Mouse (Mus musculus) CH12.LX (cell line): ENCODE measurements around the gene Stat5b. TPM values are rescaled to one million over a fixed set of nuclear protein-coding genes. Genes with fewer than 3 reads are reported as not detected.
A peak's percentile ranks its signal among the peaks of the same experiment; 100 is the strongest.

Source experiments
- DNase-seq: peaks from one replicate; pipeline ENCODE4 v3.0.0-alpha.2; 2013; ENCODE audit errors: extremely low read depth
- H3K27ac ChIP-seq: 2 replicates; pipeline ENCODE4 v1.5.1; 2012; ENCODE audit warnings: low read depth, mild to moderate bottlenecking, control low read depth, moderate library complexity; ENCODE audit not compliant: insufficient read depth
- H3K27me3 ChIP-seq: replicated peaks from 2 replicates; pipeline ENCODE3; 2012; ENCODE audit warnings: inconsistent platforms
- H3K36me3 ChIP-seq, 2 experiments: replicated peaks in 1 of 2; 2 replicates each; pipeline versions ENCODE3 to v1.6.1; 2012; ENCODE audit warnings: inconsistent platforms in 1 of 2, low read length in 1 of 2, mild to moderate bottlenecking in 1 of 2, mixed read lengths in 1 of 2, moderate library complexity in 1 of 2; ENCODE audit not compliant: control insufficient read depth in 1 of 2, insufficient read depth in 1 of 2
- H3K4me1 ChIP-seq, 2 experiments: 2 replicates each; pipeline ENCODE4 v1.6.1; 2012; ENCODE audit warnings: inconsistent platforms in 1 of 2, moderate library complexity in 1 of 2; ENCODE audit not compliant: insufficient read depth in 2 of 2, control insufficient read depth in 1 of 2
- H3K4me2 ChIP-seq: 2 replicates; pipeline ENCODE4 v1.6.1; 2012; ENCODE audit warnings: low read depth, mild to moderate bottlenecking, control low read depth; ENCODE audit not compliant: poor library complexity, insufficient read depth, severe bottlenecking
- H3K4me3 ChIP-seq, 3 experiments: fragments of 150-350 bp in 1 of 3; sonication (generic) in 1 of 3; replicated peaks in 1 of 3; 2 replicates each; pipeline versions ENCODE3 to v1.5.1; 2011 to 2012; ENCODE audit warnings: low read depth in 2 of 3, low read length in 2 of 3, mild to moderate bottlenecking in 2 of 3, moderate library complexity in 2 of 3, control low read depth in 1 of 3, improper control_type of control experiment in 1 of 3, inconsistent platforms in 1 of 3, mixed read lengths in 1 of 3; ENCODE audit not compliant: poor library complexity in 1 of 3
- H3K79me2 ChIP-seq: replicated peaks from 2 replicates; pipeline ENCODE4 v1.6.1; 2012; ENCODE audit warnings: mild to moderate bottlenecking, moderate library complexity; ENCODE audit not compliant: control insufficient read depth, poor library complexity, insufficient read depth, severe bottlenecking; ENCODE audit errors: extremely low read depth
- H3K9ac ChIP-seq: 2 replicates; pipeline ENCODE4 v1.6.1; 2012; ENCODE audit warnings: low read depth, mild to moderate bottlenecking, control low read depth, moderate library complexity; ENCODE audit not compliant: insufficient read depth
- H3K9me3 ChIP-seq: replicated peaks from 2 replicates; pipeline ENCODE3; 2012; ENCODE audit warnings: low read length, inconsistent platforms, mixed read lengths
- BHLHE40 ChIP-seq: IDR thresholded peaks from 2 replicates; pipeline ENCODE4 v1.6.1; 2011; ENCODE audit warnings: mild to moderate bottlenecking, low read depth, low read length, improper control_type of control experiment
- CHD1 ChIP-seq: IDR thresholded peaks from 2 replicates; pipeline ENCODE4 v1.6.1; 2012; ENCODE audit warnings: low read depth, low read length, improper control_type of control experiment, inconsistent platforms
- CHD2 ChIP-seq: IDR thresholded peaks from 2 replicates; pipeline ENCODE4 v1.6.1; 2011; ENCODE audit warnings: low read length, improper control_type of control experiment
- E2F4 ChIP-seq: IDR thresholded peaks from 2 replicates; pipeline ENCODE4 v1.6.1; 2011; ENCODE audit warnings: low read depth, low read length, improper control_type of control experiment; ENCODE audit not compliant: insufficient replicate concordance
- ELF1 ChIP-seq: IDR thresholded peaks from 2 replicates; pipeline ENCODE4 v1.6.1; 2014; ENCODE audit warnings: low read depth, mild to moderate bottlenecking, inconsistent platforms, low read length, improper control_type of control experiment
- ETS1 ChIP-seq: conservative IDR thresholded peaks from 2 replicates; pipeline ENCODE4 v1.6.1; 2012; ENCODE audit warnings: low read depth, mild to moderate bottlenecking, inconsistent platforms, low read length, improper control_type of control experiment, moderate library complexity
- IRF4 ChIP-seq: IDR thresholded peaks from 2 replicates; pipeline ENCODE4 v1.6.1; 2014; ENCODE audit warnings: low read depth, mild to moderate bottlenecking, inconsistent platforms, low read length, improper control_type of control experiment
- JUN ChIP-seq: IDR thresholded peaks from 2 replicates; pipeline ENCODE4 v1.6.1; 2011; ENCODE audit warnings: low read depth, mild to moderate bottlenecking, low read length, improper control_type of control experiment, moderate library complexity; ENCODE audit not compliant: insufficient read depth
- JUND ChIP-seq: conservative IDR thresholded peaks from 2 replicates; pipeline ENCODE4 v1.6.1; 2011; ENCODE audit warnings: low read depth, low read length, improper control_type of control experiment
- MAFK ChIP-seq: IDR thresholded peaks from 2 replicates; pipeline ENCODE4 v1.6.1; 2011; ENCODE audit warnings: low read length, improper control_type of control experiment; ENCODE audit not compliant: insufficient replicate concordance
- MAX ChIP-seq: IDR thresholded peaks from 2 replicates; pipeline ENCODE4 v1.6.1; 2011; ENCODE audit warnings: low read length, improper control_type of control experiment
- MAZ ChIP-seq: IDR thresholded peaks from 2 replicates; pipeline ENCODE4 v1.6.1; 2012; ENCODE audit warnings: low read depth, mild to moderate bottlenecking, inconsistent platforms, low read length, improper control_type of control experiment, moderate library complexity
- NELFE ChIP-seq: IDR thresholded peaks from 2 replicates; pipeline ENCODE4 v1.6.1; 2011; ENCODE audit warnings: low read depth, low read length, improper control_type of control experiment
- NRF1 ChIP-seq: IDR thresholded peaks from 2 replicates; pipeline ENCODE4 v1.6.1; 2014; ENCODE audit warnings: low read depth, mild to moderate bottlenecking, inconsistent platforms, low read length, improper control_type of control experiment, moderate library complexity
- PAX5 ChIP-seq: IDR thresholded peaks from 2 replicates; pipeline ENCODE4 v1.6.1; 2012; ENCODE audit warnings: low read length, inconsistent platforms, mixed read lengths
- SMC3 ChIP-seq: IDR thresholded peaks from 2 replicates; pipeline ENCODE4 v1.6.1; 2011; ENCODE audit warnings: low read depth, low read length, improper control_type of control experiment
- TCF12 ChIP-seq: IDR thresholded peaks from 2 replicates; pipeline ENCODE4 v1.6.1; 2014; ENCODE audit warnings: low read depth, mild to moderate bottlenecking, inconsistent platforms, low read length, improper control_type of control experiment
- UBTF ChIP-seq: IDR thresholded peaks from 2 replicates; pipeline ENCODE4 v1.6.1; 2012; ENCODE audit warnings: low read depth, mild to moderate bottlenecking, inconsistent platforms, low read length, improper control_type of control experiment, moderate library complexity
- USF1 ChIP-seq: IDR thresholded peaks from 2 replicates; pipeline ENCODE4 v1.6.1; 2014; ENCODE audit warnings: low read depth, mild to moderate bottlenecking, inconsistent platforms, low read length, improper control_type of control experiment
- USF2 ChIP-seq: conservative IDR thresholded peaks from 2 replicates; pipeline ENCODE4 v1.6.1; 2011; ENCODE audit warnings: low read depth, low read length, improper control_type of control experiment
- ZKSCAN1 ChIP-seq: IDR thresholded peaks from 2 replicates; pipeline ENCODE4 v1.6.1; 2012; ENCODE audit warnings: low read depth, inconsistent platforms, low read length, improper control_type of control experiment, borderline replicate concordance
- ZNF384 ChIP-seq: IDR thresholded peaks from 2 replicates; pipeline ENCODE4 v1.6.1; 2012; ENCODE audit warnings: low read depth, low read length, improper control_type of control experiment, inconsistent platforms
- dilution Hi-C: fragments of 300-500 bp; cut with MboI; formaldehyde crosslinking; loops from 2 replicates; pipeline ENCODE4 v1.14.3; 2020; ENCODE audit warnings: low sequenced_read_pairs; ENCODE audit not compliant: extremely low pct_unique_long_range_greater_than_20kb, extremely low pct_ligation_motif_present
- in situ Hi-C: fragments of 300-500 bp; cut with MboI; formaldehyde crosslinking; loops from 3 replicates; pipeline ENCODE4 v1.14.3; 2019; ENCODE audit warnings: low sequenced_read_pairs, low pct_ligation_motif_present, low pct_unique_long_range_greater_than_20kb, mixed read lengths
- polyA plus RNA-seq: library from polyadenylated mRNA; unstranded; fragments of >175 nt; gene quantifications from 2 replicates; pipeline ENCODE4 v1.2.1, GENCODE M21; 2012; ENCODE audit warnings: low read depth; ENCODE audit not compliant: insufficient read length
- total RNA-seq, 2 experiments: library from RNA; depleted of rRNA; stranded (reverse); fragments of 300-350 nt in 1 of 2; fragments of >200 nt in 1 of 2; gene quantifications; 2 replicates each; pipeline ENCODE4 v1.2.3; 2012 to 2014

Gene Stat5b
- total and polyA plus RNA-seq, 3 experiments, result 11.4 to 24.4 (median 14.0) TPM

DNA sequence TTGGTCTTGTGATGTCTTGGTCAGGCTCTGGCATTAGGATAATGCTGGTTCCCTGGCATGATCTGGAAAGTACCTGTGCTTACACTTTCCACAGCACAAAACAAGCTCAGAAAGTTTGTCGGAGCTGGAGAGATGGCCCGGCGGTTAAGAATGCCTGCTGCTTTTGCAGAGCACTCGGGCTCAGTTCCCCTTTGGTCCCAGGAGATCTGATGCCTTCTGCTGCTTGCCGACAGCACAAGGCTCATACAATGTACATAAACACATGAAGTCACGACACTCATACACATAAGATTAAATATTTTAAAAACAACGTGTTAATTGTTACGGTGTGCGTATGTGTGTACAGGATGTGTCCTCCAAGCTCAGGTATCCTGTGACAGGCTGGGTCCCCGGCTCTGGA is 74.6 kb downstream of the Stat5b start (continued):
- peak; percentile 43 for TF ChIP-seq ETS1
- 0 out of 2 replicates have a peak, but pooled peaks have one; percentile 15 for TF ChIP-seq BHLHE40
- TF ChIP-seq CHD1, result no peak
- no peak for TF ChIP-seq E2F4
- TF ChIP-seq JUND, result 0 out of 2 replicates have a peak, but pooled peaks have one; percentile 15
- no peak for TF ChIP-seq USF1
- TF ChIP-seq JUN, result no peak
- TF ChIP-seq IRF4, result peak; percentile 26; the same call in 1 of the 2 replicates
- no peak for TF ChIP-seq PAX5
- no peak for TF ChIP-seq NRF1
- no peak for TF ChIP-seq ZKSCAN1
- 0 out of 2 replicates have a peak, but pooled peaks have one; percentile 29 for TF ChIP-seq MAX
- TF ChIP-seq MAZ, result no peak
- no peak for TF ChIP-seq NELFE
- TF ChIP-seq MAFK, result no peak

DNA sequence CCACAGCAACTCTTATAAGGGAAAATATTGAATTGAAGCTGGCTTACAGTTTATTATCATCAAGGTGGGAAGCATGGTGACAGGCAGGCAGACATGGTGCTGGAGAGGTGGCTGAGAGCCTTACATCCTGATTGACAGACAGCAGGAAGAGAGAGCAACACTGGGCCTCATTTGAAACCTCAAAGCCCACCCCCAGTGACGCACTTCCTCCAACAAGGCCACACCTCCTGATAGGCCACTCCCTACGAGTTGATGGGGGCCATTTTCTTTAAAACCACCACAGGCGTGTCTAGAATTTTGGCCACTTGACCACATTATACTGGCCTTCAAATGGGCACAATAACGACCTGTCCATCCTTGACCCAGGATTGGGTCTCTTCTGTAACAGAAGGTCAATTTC is 76.3 kb downstream of the Stat5b start:
- H3K4me2 ChIP-seq, result no peak overlapping the region
- peaks cover 7 to 45% of the 10 kb centered on the region in 2 experiments for H3K4me1 ChIP-seq
- dilution Hi-C loops (no loop called here), in situ Hi-C loops (no loop called here)
- H3K9me3 ChIP-seq, result no peaks in the 10 kb centered on the region
- no peak overlapping the region for H3K4me3 ChIP-seq
- peaks cover 0 to 4% of the 10 kb centered on the region in 2 experiments for H3K36me3 ChIP-seq
- no peaks in the 10 kb centered on the region for H3K79me2 ChIP-seq
- H3K27ac ChIP-seq, result no peak overlapping the region
- no peaks in the 10 kb centered on the region for H3K27me3 ChIP-seq
- no peak overlapping the region for H3K9ac ChIP-seq
- peak; percentile 59 for DNase-seq
- TF ChIP-seq ZKSCAN1 (no peak), CHD2 (no peak), TCF12 (no peak), UBTF (no peak), ZNF384 (no peak), MAZ (no peak), SMC3 (no peak), USF2 (no peak), E2F4 (no peak), BHLHE40 (no peak), CHD1 (no peak), NRF1 (no peak), ELF1 (no peak), JUN (no peak)
